Mouse (Mus musculus) kidney, postnatal 14 days (tissue): ENCODE measurements around the gene Pomgnt2.

Experiments
- DNase-seq: peaks from one replicate; pipeline ENCODE4 v3.0.0; 2022; ENCODE audit warnings: mixed read lengths

Pomgnt2 gene

GRCm38 (mm10) chr9:121968258-121968657 is 28.7 kb downstream of the Pomgnt2 start:
- peak; percentile 47 for DNase-seq

GRCm38 (mm10) chr9:121964941-121965340 is 32.0 kb downstream of the Pomgnt2 start:
- no peak for DNase-seq

GRCm38 (mm10) chr9:121959966-121960635 is 36.8 kb downstream of the Pomgnt2 start:
- DNase-seq: no peak

- no peak for DNase-seq
These were observed 44.3 kb downstream of the Pomgnt2 start for GRCm38 (mm10) chr9:121952596-121952995.

- DNase-seq: no peak
These were observed 45.8 kb downstream of the Pomgnt2 start for GRCm38 (mm10) chr9:121951114-121951423.

- peak; percentile 88 for DNase-seq
These were observed 46.3 kb downstream of the Pomgnt2 start, which contains the start of gene Fam198a for GRCm38 (mm10) chr9:121950418-121951113. Gene Fam198a, plus strand, starts transcription at chr9:121950988.

GRCm38 (mm10) chr9:121948431-121948830 is 48.5 kb downstream of the Pomgnt2 start:
- no peak for DNase-seq

- DNase-seq: peak; percentile 75
These were observed 49.1 kb downstream of the Pomgnt2 start for GRCm38 (mm10) chr9:121947784-121948183.

GRCm38 (mm10) chr9:121943628-121944027 is 53.3 kb downstream of the Pomgnt2 start:
- no peak for DNase-seq

- DNase-seq: no peak
These were observed 53.9 kb downstream of the Pomgnt2 start for GRCm38 (mm10) chr9:121943005-121943404.

GRCm38 (mm10) chr9:121937944-121938355 is 59.0 kb downstream of the Pomgnt2 start:
- DNase-seq: no peak

- DNase-seq: no peak
These were observed 59.5 kb downstream of the Pomgnt2 start for GRCm38 (mm10) chr9:121937451-121937864.

GRCm38 (mm10) chr9:121936952-121937351 is 60.0 kb downstream of the Pomgnt2 start:
- DNase-seq: no peak

GRCm38 (mm10) chr9:121934856-121935255 is 62.1 kb downstream of the Pomgnt2 start:
- DNase-seq: no peak
